Mouse (Mus musculus) small intestine, adult 2 months (tissue): ENCODE data around the gene Rab22a.

Source experiments
- CTCF ChIP-seq: fragments of 200-500 bp; IDR thresholded peaks from 2 replicates; pipeline ENCODE4 v1.5.1; 2012; ENCODE audit warnings: low read depth, mild to moderate bottlenecking, control low read depth, inconsistent platforms, low read length, moderate library complexity, mixed read lengths; ENCODE audit not compliant: insufficient replicate concordance, insufficient read length; ENCODE audit errors: extremely low read depth
- POLR2A ChIP-seq: fragments of 200-500 bp; IDR thresholded peaks from 2 replicates; pipeline ENCODE4 v1.6.1; 2012; ENCODE audit warnings: low read depth, mild to moderate bottlenecking, control low read depth, inconsistent platforms, low read length, moderate library complexity

DNA sequence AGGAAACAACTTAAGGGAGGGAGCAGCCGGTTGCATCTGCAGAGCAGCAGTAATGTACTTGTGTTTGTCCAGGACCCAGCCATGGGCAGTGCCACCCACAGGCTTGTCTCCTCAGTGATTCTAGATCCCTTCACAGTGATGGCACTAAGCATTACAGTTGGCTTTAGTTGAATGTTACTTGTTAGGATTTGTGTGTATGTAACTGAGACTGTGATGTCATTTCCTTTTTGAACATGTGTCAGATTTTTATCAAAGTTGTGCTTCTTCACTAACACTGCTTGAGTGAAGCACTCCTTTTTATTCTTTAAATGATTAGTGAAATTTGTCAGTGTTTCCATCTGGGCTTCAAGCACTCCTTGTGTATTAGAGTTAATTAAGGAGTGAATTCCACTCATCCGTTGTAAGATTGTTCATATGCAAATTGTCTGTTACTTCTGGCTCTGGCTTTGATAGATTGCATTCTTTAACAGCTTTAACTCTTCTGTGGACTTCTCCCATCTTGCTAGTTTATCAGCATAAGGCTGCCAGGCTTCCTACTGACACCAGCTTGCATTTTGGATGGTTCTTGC lies 12.9 kb downstream of the Rab22a start:
- TF ChIP-seq POLR2A (no peak), CTCF (no peak)
